Mouse (Mus musculus) stomach, postnatal 0 days (tissue): Measurements from ENCODE around the gene Nek4. TPM values are rescaled to one million over a fixed set of nuclear protein-coding genes. Genes with fewer than 3 reads are reported as not detected.

Experiments
- ATAC-seq: fragments of 200-750 bp; cut with Nextera tagmentation; 2 replicates; pipeline ENCODE4 v1.8.0; 2017; ENCODE audit not compliant: low FRiP score, low TSS enrichment
- DNase-seq: peaks from one replicate; pipeline ENCODE4 v3.0.0-alpha.2; 2016; ENCODE audit warnings: low spot score
- H3K27ac ChIP-seq: fragments of 300-500 bp; sonication (generic); replicated peaks from 2 replicates; pipeline ENCODE4 v1.5.1; 2014; ENCODE audit warnings: mild to moderate bottlenecking, control low read depth
- H3K27me3 ChIP-seq: fragments of 300-500 bp; sonication (generic); 2 replicates; pipeline ENCODE4 v1.6.1; 2014; ENCODE audit warnings: low read length; ENCODE audit not compliant: control insufficient read depth, insufficient read depth
- H3K36me3 ChIP-seq: fragments of 300-500 bp; sonication (generic); 2 replicates; pipeline ENCODE4 v1.6.1; 2014; ENCODE audit warnings: low read length, mixed read lengths; ENCODE audit not compliant: control insufficient read depth, insufficient read depth
- H3K4me1 ChIP-seq: fragments of 300-500 bp; sonication (generic); replicated peaks from 2 replicates; pipeline ENCODE4 v1.6.1; 2014; ENCODE audit warnings: antibody characterized with exemption; ENCODE audit not compliant: control insufficient read depth, insufficient read depth
- H3K4me2 ChIP-seq: fragments of 300-500 bp; sonication (generic); replicated peaks from 2 replicates; pipeline ENCODE4 v1.6.1; 2014; ENCODE audit warnings: low read depth, mild to moderate bottlenecking, control low read depth, moderate library complexity
- H3K4me3 ChIP-seq: fragments of 300-500 bp; sonication (generic); 2 replicates; pipeline ENCODE4 v1.5.1; 2014; ENCODE audit warnings: low read depth, low read length, control low read depth
- H3K9ac ChIP-seq: fragments of 300-500 bp; sonication (generic); 2 replicates; pipeline ENCODE4 v1.6.1; 2014; ENCODE audit warnings: mild to moderate bottlenecking, low read length, control low read depth, mixed read lengths
- H3K9me3 ChIP-seq: fragments of 300-500 bp; sonication (generic); 2 replicates; pipeline ENCODE4 v1.6.1; 2016; ENCODE audit warnings: low read length; ENCODE audit not compliant: control insufficient read depth
- CTCF ChIP-seq: IDR thresholded peaks from 2 replicates; pipeline ENCODE4 v1.5.1; 2016; ENCODE audit warnings: antibody characterized with exemption, low read depth, mild to moderate bottlenecking, moderate library complexity
- EP300 ChIP-seq: optimal IDR thresholded peaks from 2 replicates; pipeline ENCODE3; 2016; ENCODE audit warnings: antibody characterized with exemption
- WGBS: fragments of 180-500 bp; shearing (Covaris S2); extraction: QIAGEN DNeasy Blood & Tissue Kit; methylation state at CpG from one replicate; pipeline ENCODE4 v1.1.7; 2014; 5-methylcytosine and 5-hydroxymethylcytosine counted together
- polyA plus RNA-seq: library from polyadenylated mRNA; unstranded; fragments of >200 nt; fragmentation: Nextera tagmentation; extraction: Ambion mirVana; gene quantifications from 2 replicates; pipeline ENCODE4 v1.2.1, GENCODE M21; 2015

Nek4 gene
- polyA plus RNA-seq, 1 experiment from 2014 or later: 4.1 TPM

DNA sequence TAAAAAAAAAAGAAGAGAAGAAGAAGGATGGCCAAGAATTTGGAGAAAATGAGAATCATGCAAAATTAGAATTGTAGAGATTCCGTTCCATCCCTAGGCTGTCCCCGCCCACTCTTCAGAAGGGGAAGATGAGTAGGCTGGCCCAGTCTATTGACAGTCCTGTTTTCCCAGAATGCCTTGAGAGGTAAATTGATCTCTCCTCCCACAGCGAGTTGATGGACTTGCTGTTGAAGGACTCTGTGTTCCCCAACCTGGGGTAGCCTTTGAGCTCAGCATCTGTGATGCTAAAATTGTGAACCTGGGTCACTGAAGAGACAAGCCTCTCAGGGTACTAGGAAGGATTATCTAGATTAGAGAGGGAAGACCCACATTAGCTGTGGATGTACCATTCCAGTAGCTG lies 25.7 kb upstream of the Nek4 start:
- ATAC-seq (no peak), DNase-seq (no peak)
- Histone ChIP-seq H3K27me3 (no peaks in the 10 kb centered on the region), H3K9ac (no peak overlapping the region), H3K9me3 (no peaks in the 10 kb centered on the region), H3K27ac (no peak overlapping the region), H3K4me2 (no peak overlapping the region), H3K4me1 (no peaks in the 10 kb centered on the region), H3K4me3 (no peak overlapping the region), H3K36me3 (no peaks in the 10 kb centered on the region)
- no peak for TF ChIP-seq CTCF
- TF ChIP-seq EP300: no peak
- WGBS: 89% methylated on average over 3 of the region's 3 CpGs

DNA sequence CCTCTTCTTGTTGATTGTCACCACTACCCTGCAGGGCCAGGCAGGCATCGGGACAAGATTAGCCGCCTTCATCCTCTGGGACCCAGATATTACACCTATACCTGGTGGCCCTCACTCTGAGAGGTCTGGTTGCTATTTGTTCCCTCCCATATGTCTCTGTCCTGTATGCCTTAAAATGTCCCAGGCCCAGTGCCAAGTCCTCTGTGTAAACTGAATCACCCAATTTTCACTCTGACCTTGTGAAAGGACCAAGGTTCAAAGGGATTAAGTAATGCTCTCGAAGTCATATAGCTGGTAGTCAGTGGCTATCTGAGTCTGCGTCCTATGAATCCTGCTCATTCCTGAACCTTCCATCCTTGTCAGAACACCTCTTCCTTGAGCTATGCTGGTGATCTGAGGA lies 20.8 kb upstream of the Nek4 start:
- no peak overlapping the region for H3K27ac ChIP-seq
- no peak overlapping the region for H3K4me2 ChIP-seq
- 86% methylated on average over 4 of the region's 4 CpGs for WGBS
- DNase-seq: no peak
- H3K36me3 ChIP-seq: no peaks in the 10 kb centered on the region
- no peaks in the 10 kb centered on the region for H3K9me3 ChIP-seq
- no peaks in the 10 kb centered on the region for H3K27me3 ChIP-seq
- no peak overlapping the region for H3K9ac ChIP-seq
- ATAC-seq: no peak
- no peaks in the 10 kb centered on the region for H3K4me1 ChIP-seq
- no peak overlapping the region for H3K4me3 ChIP-seq
- TF ChIP-seq EP300 (no peak), CTCF (no peak)

DNA sequence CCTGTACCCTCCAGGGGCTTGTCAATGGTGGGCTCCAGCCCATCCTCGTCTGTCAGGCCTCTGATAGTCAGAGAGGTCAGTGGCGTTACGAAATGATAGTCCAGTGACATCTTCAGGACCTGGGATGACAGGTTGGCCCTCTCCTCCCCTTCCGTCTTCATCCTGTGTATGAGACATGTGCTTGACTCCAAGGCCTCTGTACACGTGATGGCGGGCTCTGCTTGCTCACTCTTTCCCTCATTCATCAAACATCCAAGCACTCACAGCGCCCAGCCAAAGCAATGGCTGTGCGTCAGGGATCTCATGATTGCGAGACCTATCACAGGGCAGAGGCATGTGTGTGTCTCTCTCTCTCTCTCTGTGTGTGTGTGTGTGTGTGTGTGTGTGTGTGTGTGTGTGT lies 17.8 kb upstream of the Nek4 start:
- no peak overlapping the region for H3K27ac ChIP-seq
- H3K36me3 ChIP-seq: no peaks in the 10 kb centered on the region
- no peak overlapping the region for H3K4me3 ChIP-seq
- 80% methylated on average over 9 of the region's 9 CpGs for WGBS
- H3K27me3 ChIP-seq: no peaks in the 10 kb centered on the region
- no peak for DNase-seq
- H3K9me3 ChIP-seq: no peaks in the 10 kb centered on the region
- no peak overlapping the region for H3K9ac ChIP-seq
- no peaks in the 10 kb centered on the region for H3K4me1 ChIP-seq
- no peak for TF ChIP-seq CTCF
- no peak for TF ChIP-seq EP300
- no peak overlapping the region for H3K4me2 ChIP-seq
- ATAC-seq: no peak

DNA sequence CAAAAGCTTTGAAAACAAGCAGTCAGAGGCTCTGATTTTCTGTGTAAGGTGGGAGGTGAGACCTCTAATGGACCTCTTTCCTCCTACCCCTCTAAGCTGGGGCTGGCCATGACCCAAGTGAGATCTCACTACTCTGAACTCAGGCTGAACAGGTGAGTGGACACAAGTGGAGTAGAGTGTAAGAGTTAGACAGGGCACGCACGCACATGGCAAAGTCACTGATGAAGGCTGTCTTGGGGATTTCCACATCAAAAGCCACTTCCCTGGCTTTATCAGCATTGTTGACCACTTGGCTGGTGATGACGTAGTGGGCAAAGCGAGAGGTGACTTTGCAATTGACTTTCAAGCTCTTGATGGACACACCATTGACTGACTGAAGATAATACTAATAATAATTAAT lies 8.9 kb upstream of the Nek4 start:
- Histone ChIP-seq H3K27ac (no peak overlapping the region), H3K36me3 (no peaks in the 10 kb centered on the region), H3K4me2 (no peak overlapping the region), H3K4me3 (no peak overlapping the region), H3K27me3 (no peaks in the 10 kb centered on the region), H3K9me3 (no peaks in the 10 kb centered on the region), H3K4me1 (0 out of 2 replicates have a peak, but pooled peaks cover 4% of the 10 kb centered on the region), H3K9ac (no peak overlapping the region)
- DNase-seq (no peak), ATAC-seq (no peak)
- 85% methylated on average over 4 of the region's 4 CpGs for WGBS
- TF ChIP-seq CTCF: no peak
- no peak for TF ChIP-seq EP300

DNA sequence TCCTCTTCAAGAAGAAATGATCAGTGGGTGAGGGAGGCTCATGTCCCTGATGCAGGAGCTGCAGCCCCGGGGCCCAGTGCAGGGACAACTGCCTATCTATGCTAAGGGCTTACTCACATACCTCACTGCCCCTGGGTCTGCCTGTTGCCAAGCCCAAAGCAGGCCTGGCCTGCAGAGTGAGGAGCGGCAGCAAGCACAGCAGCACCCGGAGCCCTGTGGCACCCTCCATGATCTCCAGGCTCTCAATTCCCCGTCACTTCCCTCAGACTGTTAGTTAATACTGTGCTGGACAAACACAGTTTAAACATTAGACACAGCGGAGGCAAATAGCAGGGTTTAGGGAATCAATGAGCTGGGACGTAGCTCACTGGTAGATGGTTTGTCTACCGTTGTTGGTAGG lies 8.1 kb upstream of the Nek4 start, which contains the start of gene Itih1:
Gene Itih1, minus strand, starts transcription at position 252 of the 400 bp plus-strand sequence.
- Histone ChIP-seq H3K36me3 (no peaks in the 10 kb centered on the region), H3K9me3 (no peaks in the 10 kb centered on the region), H3K9ac (no peak within 1 kb of the TSS), H3K4me3 (no peak within 1 kb of the TSS), H3K4me2 (no peak within 1 kb of the TSS), H3K27me3 (no peaks in the 10 kb centered on the region), H3K27ac (peak within 1 kb of the TSS; percentile 41; the same call in 1 of the 2 replicates), H3K4me1 (0 out of 2 replicates have a peak, but pooled peaks cover 4% of the 10 kb centered on the region)
- WGBS: 58% methylated on average over 7 of the region's 7 CpGs
- no peak for DNase-seq
- no peak for TF ChIP-seq EP300
- no peak for TF ChIP-seq CTCF
- ATAC-seq: no peak

DNA sequence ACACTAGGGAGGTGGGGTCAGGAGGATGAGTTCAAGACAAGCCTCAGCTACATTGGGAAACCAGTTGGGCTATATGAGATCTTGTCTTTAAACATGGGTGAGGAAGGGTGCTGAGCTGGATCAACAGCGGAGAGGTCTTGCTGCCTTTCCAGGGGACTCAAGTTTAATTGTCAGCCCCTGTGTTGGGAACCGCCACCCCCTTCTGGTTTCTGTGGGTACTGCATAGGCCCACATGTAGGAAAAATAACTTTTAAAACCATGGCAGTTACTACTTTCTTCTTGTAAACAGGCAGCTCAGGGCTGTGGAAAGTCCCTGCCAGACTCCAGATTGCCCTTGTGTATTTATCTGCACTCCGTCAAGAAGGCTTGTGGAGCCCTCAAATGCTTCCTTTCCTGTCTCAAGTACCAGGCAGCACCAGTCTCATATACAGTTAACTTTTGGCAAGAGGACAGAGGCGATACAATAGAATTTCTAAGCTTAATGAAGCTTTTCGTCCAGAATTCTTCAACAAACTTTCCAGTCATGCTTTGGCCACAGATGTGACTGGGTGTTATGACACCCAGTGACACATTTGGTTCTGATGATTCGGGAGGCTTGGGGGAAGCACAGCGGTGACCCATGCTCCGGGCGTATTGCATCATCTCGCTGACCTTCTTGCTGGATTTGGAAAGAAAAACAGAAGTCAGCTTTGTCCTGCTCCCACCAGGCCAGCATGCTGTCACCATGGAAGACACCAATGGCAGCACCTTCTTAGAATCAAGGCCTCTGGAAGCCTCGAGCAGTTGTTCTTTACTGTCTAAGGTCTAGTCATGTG lies 7.1 kb upstream of the Nek4 start:
- DNase-seq: peak; percentile 73
- no peak overlapping the region for H3K4me2 ChIP-seq
- 0 out of 2 replicates have a peak, but pooled peaks cover 4% of the 10 kb centered on the region for H3K4me1 ChIP-seq
- TF ChIP-seq CTCF (peak; percentile 87), EP300 (no peak)
- H3K36me3 ChIP-seq: no peaks in the 10 kb centered on the region
- no peaks in the 10 kb centered on the region for H3K27me3 ChIP-seq
- H3K4me3 ChIP-seq: no peak overlapping the region
- no peak overlapping the region for H3K9ac ChIP-seq
- H3K9me3 ChIP-seq: no peaks in the 10 kb centered on the region
- WGBS: 51% methylated on average over 11 of the region's 11 CpGs
- peak; percentile 62; the same call in 1 of the 2 replicates for ATAC-seq
- H3K27ac ChIP-seq: peak overlapping the region; percentile 41; the same call in 1 of the 2 replicates
